ENCODE assay signal across 9 mouse cellular contexts in genomic region chr2:143918831-143919502, GRCm38 (mm10). TPM values are rescaled to one million over a fixed set of nuclear protein-coding genes. Genes with fewer than 3 reads are reported as not detected.
A peak's percentile ranks its signal among the peaks of the same experiment; 100 is the strongest.
DNase-seq lines count a peak whose midpoint lies in the region; ATAC-seq and TF ChIP-seq lines count a peak whose summit lies in the region.
"Had no signal": no experiment of that assay in that cellular context is flagged by ENCODE, and none has a peak within 500 bp of the region (broad histone marks: within the 10 kb centered on the region; RNA-seq: fewer than 3 reads in every experiment).

No protein-coding gene starts in this region.

- 32% methylated on average over 4 of the region's 4 CpGs for WGBS in liver, adult 2 months
- WGBS in liver, embryonic 12.5 days (ENCODE audit: insufficient replicate concordance), result 76% methylated on average over 4 of the region's 4 CpGs

- TF ChIP-seq POLR2A in liver, adult 2 months (IDR thresholded peaks at IDR 0.05; ENCODE audit: extremely low read depth, insufficient read depth, low read length), result no peak
- TF ChIP-seq POLR2A in embryonic fibroblast, embryonic 13.5 days (IDR thresholded peaks at IDR 0.05; ENCODE audit: low read depth, low read length), result no peak
- TF ChIP-seq POLR2A in myocyte (IDR thresholded peaks at IDR 0.05; ENCODE audit: insufficient read length, low read depth), result no peak

- H3K36me3 ChIP-seq in liver, adult 2 months (ENCODE audit: control insufficient read depth, insufficient read depth, low read length), result no peaks in the 10 kb centered on the region
- H3K36me3 ChIP-seq in liver, embryonic 12.5 days, result no peaks in the 10 kb centered on the region
- H3K36me3 ChIP-seq in myocyte (ENCODE audit: control insufficient read depth, insufficient read depth), result no peaks in the 10 kb centered on the region

- H3K9ac ChIP-seq in liver, adult 2 months (ENCODE audit: low read depth, low read length), result no peak overlapping the region
- no peak overlapping the region for H3K9ac ChIP-seq in liver, embryonic 12.5 days

- no peak overlapping the region for H3K4me2 ChIP-seq in liver, embryonic 12.5 days
- H3K4me2 ChIP-seq in myocyte (ENCODE audit: low read depth), result peak overlapping the region; percentile 97

- DNase-seq in gastrocnemius, adult 2 months, result peak; percentile 25
- DNase-seq in gastrocnemius, adult 8-10 months (ENCODE audit: low spot score in 2 of 2), result no peak
- peak; percentile 56 for DNase-seq in liver, adult 2 months (ENCODE audit: extremely low read depth, low read depth, low spot score)
- DNase-seq in adrenal gland, postnatal 10 days, result no peak
- DNase-seq in retina, embryonic 14.5 days (ENCODE audit: low spot score), result no peak

- H3ac ChIP-seq in myocyte (ENCODE audit: control insufficient read depth, insufficient read length), result no peak overlapping the region

- H3K27ac ChIP-seq in gastrocnemius, adult 2 months, result peak overlapping the region; percentile 2; the same call in 1 of the 2 replicates
- H3K27ac ChIP-seq in liver, adult 2 months (replicated peaks; ENCODE audit: insufficient read depth, low read depth, low read length), result no peak overlapping the region
- H3K27ac ChIP-seq in liver, embryonic 12.5 days, result no peak overlapping the region
- H3K27ac ChIP-seq in embryonic fibroblast, embryonic 13.5 days (ENCODE audit: insufficient read depth, low read length), result no peak overlapping the region

- TF ChIP-seq CTCF in gastrocnemius, adult 2 months (IDR thresholded peaks at IDR 0.05), result peak; percentile 44
- peak; percentile 21; the same call in 1 of the 2 replicates for TF ChIP-seq CTCF in liver, adult 2 months (IDR thresholded peaks at IDR 0.05; ENCODE audit: low read depth, low read length)
- TF ChIP-seq CTCF in embryonic fibroblast, embryonic 13.5 days (IDR thresholded peaks at IDR 0.05; ENCODE audit: borderline replicate concordance, insufficient read depth, low read length), result no peak

- peaks cover 19% of the 10 kb centered on the region for H3K4me1 ChIP-seq in liver, adult 2 months (ENCODE audit: control insufficient read depth, insufficient read depth, low read length)
- H3K4me1 ChIP-seq in liver, embryonic 12.5 days, result peaks cover 66% of the 10 kb centered on the region
- peaks cover 6% of the 10 kb centered on the region; the same call in 1 of the 2 replicates for H3K4me1 ChIP-seq in embryonic fibroblast, embryonic 13.5 days (ENCODE audit: control insufficient read depth, insufficient read depth, low read length)

- no peaks in the 10 kb centered on the region for H3K27me3 ChIP-seq in liver, adult 2 months (ENCODE audit: control insufficient read depth, insufficient read depth, low read length)
- H3K27me3 ChIP-seq in liver, embryonic 12.5 days (replicated peaks), result no peaks in the 10 kb centered on the region
- no peaks in the 10 kb centered on the region for H3K27me3 ChIP-seq in myocyte (ENCODE audit: control insufficient read depth, insufficient read depth, insufficient read length)

- peaks cover 27% of the 10 kb centered on the region; the same call in 1 of the 2 replicates for H3K79me2 ChIP-seq in liver, adult 2 months (ENCODE audit: control insufficient read depth, insufficient read depth, low read length)
- peaks cover 81% of the 10 kb centered on the region for H3K79me2 ChIP-seq in myocyte (ENCODE audit: control insufficient read depth, insufficient read depth)

- peak overlapping the region; percentile 5; the same call in 1 of the 2 replicates for H3K4me3 ChIP-seq in gastrocnemius, adult 2 months
- no peak overlapping the region for H3K4me3 ChIP-seq in liver, adult 2 months (ENCODE audit: insufficient read depth, low read depth, low read length)
- H3K4me3 ChIP-seq in liver, embryonic 12.5 days, result no peak overlapping the region
- H3K4me3 ChIP-seq in embryonic fibroblast, embryonic 13.5 days (ENCODE audit: insufficient read depth, low read length), result peak overlapping the region; percentile 23
- no peak overlapping the region for H3K4me3 ChIP-seq in myocyte

- no peaks in the 10 kb centered on the region for H3K9me3 ChIP-seq in liver, embryonic 12.5 days (replicated peaks)

- no peak for ATAC-seq in liver, embryonic 12.5 days
- ATAC-seq: forebrain, embryonic 14.5 days had no signal

- intact Hi-C loops in gastrocnemius, adult 2 months (cut with DNase I), result loop anchor here (5.0 kb wide), 3 partner anchors 63 to 298 kb away; no protein-coding TSS in a partner anchor

TF ChIP-seq in myocyte, 11 proteins besides CTCF, POLR2A, EP300 and RAD21:
- TF ChIP-seq TCF12 (IDR thresholded peaks at IDR 0.05; ENCODE audit: insufficient read depth, poor library complexity, severe bottlenecking) (no peak), MYOG (IDR thresholded peaks at IDR 0.05; ENCODE audit: control insufficient read depth in 1 of 3, insufficient read depth in 1 of 3, insufficient read length in 2 of 3, low read depth in 2 of 3) (no peak), E2F4 (IDR thresholded peaks at IDR 0.05; ENCODE audit: insufficient read depth) (no peak), USF1 (IDR thresholded peaks at IDR 0.05; ENCODE audit: low read depth) (no peak), TCF3 (IDR thresholded peaks at IDR 0.05; ENCODE audit: insufficient read length, low read depth) (no peak), CEBPB (IDR thresholded peaks at IDR 0.05; ENCODE audit: insufficient read depth, poor library complexity, severe bottlenecking) (no peak)

RNA-seq across cellular contexts. Expression of gene Dstn, which starts 3.8 kb away (rescaled TPM):
- 10 to 100 TPM; 24.9 to 28.2 TPM for total RNA-seq in gastrocnemius, adult 2 months (2021)
- 10 to 100 TPM; 14.8 to 23.9 (median 20.0) TPM for total RNA-seq in gastrocnemius, adult 8-10 months (2022)
- 191 and 252 TPM in 2 replicates for total RNA-seq in liver, adult 2 months (2014; rRNA removed)
- polyA plus RNA-seq in liver, adult 2 months (2012; rRNA removed), result 25.0 and 27.5 TPM in 2 replicates
- 126 and 136 TPM in 2 replicates for polyA plus RNA-seq in liver, embryonic 12.5 days (2016; fragmentation: Nextera tagmentation; extraction: Ambion mirVana)
- polyA plus RNA-seq in embryonic fibroblast, embryonic 13.5 days (2011; ENCODE audit: insufficient read length, low read depth, missing spikeins), result 875 and 1,137 TPM in 2 replicates
- 174 TPM for polyA plus RNA-seq in myocyte (2012; fragmentation: generic; extraction: Trizol)
- total RNA-seq in adrenal gland, postnatal 10 days (2021), result 100 to 1,000 TPM; 175 to 191 TPM

RNA-seq across cellular contexts. Expression of gene Bfsp1, which starts 56.0 kb away (rescaled TPM):
- total RNA-seq in gastrocnemius, adult 2 months (2021), result under 1 TPM; 0.20 to 0.31 TPM
- under 1 TPM in 2 of 4 experiments, not detected in 2; 0.19 to 0.22 TPM for total RNA-seq in gastrocnemius, adult 8-10 months (2022)
- total RNA-seq in liver, adult 2 months (2014; rRNA removed), result 0.07 and 0.09 TPM in 2 replicates
- 0.04 and 0.05 TPM in 2 replicates for polyA plus RNA-seq in liver, adult 2 months (2012; rRNA removed)
- 0.33 and 0.45 TPM in 2 replicates for polyA plus RNA-seq in liver, embryonic 12.5 days (2016; fragmentation: Nextera tagmentation; extraction: Ambion mirVana)
- 0.47 and 0.89 TPM in 2 replicates for polyA plus RNA-seq in embryonic fibroblast, embryonic 13.5 days (2011; ENCODE audit: insufficient read length, low read depth, missing spikeins)
- 0.07 TPM for polyA plus RNA-seq in myocyte (2012; fragmentation: generic; extraction: Trizol)
- total RNA-seq in adrenal gland, postnatal 10 days (2021), result 1 to 10 TPM in 1 of 2 experiments, under 1 TPM in 1; 0.87 to 1.3 TPM

Comparison
In these comparisons a context has a peak if more than half of its experiments do, and no peak if none do; other contexts are left out.
1. DNase-seq: peak in gastrocnemius, adult 2 months (single experiment) and liver, adult 2 months (single experiment); none in gastrocnemius, adult 8-10 months (0 of 2), adrenal gland, postnatal 10 days (single experiment) and retina, embryonic 14.5 days (single experiment).
2. H3K4me3 ChIP-seq: peak in gastrocnemius, adult 2 months (single experiment) and embryonic fibroblast, embryonic 13.5 days (single experiment); none in liver, adult 2 months (single experiment), liver, embryonic 12.5 days (single experiment) and myocyte (single experiment).